Mouse (Mus musculus) fibroblast of lung, adult 2 months (primary cell): Measurements from ENCODE around the gene Acot8.

Source experiments
- DNase-seq: peaks from one replicate; pipeline ENCODE4 v3.0.0-alpha.2; 2011; ENCODE audit warnings: low read depth

The Acot8 gene

GRCm38 (mm10) chr2:164804533-164805331 is at the start of gene Acot8, which contains the start of gene Zswim3:
Gene Acot8, minus strand, starts transcription at chr2:164804882.
Gene Zswim3, plus strand, starts transcription at chr2:164805098.
- DNase-seq, result peak; percentile 91

GRCm38 (mm10) chr2:164850061-164850460 is 45.4 kb upstream of the Acot8 start:
- no peak for DNase-seq

DNA sequence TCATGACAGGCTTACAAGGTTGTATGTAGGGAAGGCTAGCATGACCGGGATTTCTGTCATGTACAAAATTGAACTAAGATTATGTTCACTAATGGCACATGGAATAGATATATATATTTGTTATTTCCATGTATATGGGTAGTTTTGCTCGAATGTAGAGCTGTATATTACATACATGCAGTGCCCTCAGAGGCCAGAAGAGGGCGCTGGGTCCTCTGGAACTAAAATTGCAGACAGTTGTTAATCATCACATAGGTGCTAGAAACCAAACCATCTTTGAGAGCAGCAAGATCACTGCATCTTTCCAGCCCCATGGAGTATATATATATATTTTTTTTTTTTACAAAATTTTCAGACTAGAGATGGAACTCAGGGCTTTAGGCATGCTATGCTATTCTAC is 41.1 kb upstream of the Acot8 start:
- DNase-seq, result no peak

GRCm38 (mm10) chr2:164835164-164835563 is 30.5 kb upstream of the Acot8 start:
- no peak for DNase-seq

- DNase-seq, result no peak
Measured at GRCm38 (mm10) chr2:164834531-164834930, 29.8 kb upstream of the Acot8 start.

- DNase-seq, result peak; percentile 87
Measured at GRCm38 (mm10) chr2:164833314-164833959, 28.8 kb upstream of the Acot8 start, which contains the start of gene Neurl2. Gene Neurl2, minus strand, starts transcription at chr2:164833456.

- DNase-seq, result peak; percentile 30
Measured at GRCm38 (mm10) chr2:164832748-164833301, 28.1 kb upstream of the Acot8 start, which contains the start of gene Ctsa. Gene Ctsa, plus strand, starts transcription at chr2:164832873.

GRCm38 (mm10) chr2:164832032-164832747 is 27.5 kb upstream of the Acot8 start:
- no peak for DNase-seq

- DNase-seq, result no peak
Measured at GRCm38 (mm10) chr2:164831029-164831428, 26.3 kb upstream of the Acot8 start.

DNA sequence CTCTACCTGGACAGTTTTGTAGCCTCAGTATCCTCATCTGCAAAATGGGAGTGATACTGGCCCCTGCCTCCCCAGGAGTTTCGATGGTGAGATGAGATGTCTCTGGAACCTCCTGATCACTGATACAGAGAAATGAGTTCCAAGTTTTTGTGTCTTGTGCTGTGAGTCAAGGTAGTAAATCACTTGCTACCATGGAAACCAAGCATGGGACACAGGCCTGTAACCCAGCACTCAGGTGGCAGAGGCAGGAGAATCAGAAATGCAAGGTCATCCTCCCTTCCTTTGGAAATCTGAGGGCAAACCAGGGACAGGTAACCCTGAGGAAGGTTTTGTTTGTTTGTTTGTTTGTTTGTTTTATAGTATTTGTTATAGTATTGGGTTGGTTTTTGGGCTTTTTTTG is 24.4 kb upstream of the Acot8 start:
- no peak for DNase-seq

DNA sequence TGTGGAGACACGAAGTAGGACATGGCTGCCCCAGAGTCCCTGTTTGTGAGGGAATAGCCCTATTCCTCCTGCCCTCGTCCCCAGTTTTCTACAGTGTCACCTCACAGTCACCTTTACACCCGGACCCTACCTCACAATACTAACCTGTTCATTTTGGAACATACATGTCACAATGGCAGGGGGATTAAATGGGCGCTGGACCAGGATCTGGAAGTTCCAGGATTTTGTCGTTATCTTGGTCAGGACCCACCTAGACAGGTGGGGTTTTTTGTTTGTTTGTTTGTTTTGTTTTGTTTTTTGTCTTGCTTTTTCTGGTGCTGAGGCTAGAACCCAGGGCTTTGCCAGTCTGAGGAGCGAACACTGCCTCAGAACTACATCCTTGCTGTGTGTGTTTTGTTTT is 23.8 kb upstream of the Acot8 start, which contains the start of gene Spata25:
Spata25 (minus strand) TSS at position 101 of the 400 bp plus-strand sequence.
- no peak for DNase-seq

DNA sequence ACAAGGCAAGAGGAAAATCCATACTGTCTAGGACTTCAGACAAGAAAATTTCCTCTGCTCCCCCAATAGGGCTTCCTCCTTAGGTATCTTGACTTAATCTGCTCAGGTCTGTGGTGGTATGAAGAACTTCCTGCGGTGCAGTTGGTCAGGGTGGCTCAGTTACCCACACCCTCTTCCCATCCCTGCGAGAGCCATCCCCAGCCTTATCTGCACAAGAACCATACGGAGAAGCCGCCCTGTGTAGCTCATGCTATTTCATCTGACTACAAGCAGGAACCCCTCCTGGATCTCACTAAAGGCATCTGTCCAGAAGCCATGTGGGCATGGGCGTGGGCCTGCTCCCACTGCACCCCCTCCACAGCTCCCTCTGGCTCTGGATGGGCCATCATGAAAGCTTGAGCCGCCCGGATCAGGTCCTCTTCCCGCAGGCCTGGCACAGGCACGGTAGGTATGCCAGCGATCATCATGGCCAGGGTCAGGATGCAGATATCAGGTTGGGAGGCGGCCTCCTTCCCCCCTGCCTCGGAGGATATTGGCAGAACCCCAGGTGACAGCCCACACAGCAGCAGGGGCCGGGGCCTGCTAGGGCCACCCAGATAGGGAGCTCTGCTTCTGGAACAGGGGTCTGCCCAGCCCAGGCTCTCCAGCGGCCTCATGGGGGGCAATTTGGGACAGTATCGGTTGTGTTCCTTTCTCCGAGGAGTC is 22.6 kb upstream of the Acot8 start:
- DNase-seq, result no peak

- no peak for DNase-seq
Measured at GRCm38 (mm10) chr2:164825521-164825920, 20.8 kb upstream of the Acot8 start.

DNA sequence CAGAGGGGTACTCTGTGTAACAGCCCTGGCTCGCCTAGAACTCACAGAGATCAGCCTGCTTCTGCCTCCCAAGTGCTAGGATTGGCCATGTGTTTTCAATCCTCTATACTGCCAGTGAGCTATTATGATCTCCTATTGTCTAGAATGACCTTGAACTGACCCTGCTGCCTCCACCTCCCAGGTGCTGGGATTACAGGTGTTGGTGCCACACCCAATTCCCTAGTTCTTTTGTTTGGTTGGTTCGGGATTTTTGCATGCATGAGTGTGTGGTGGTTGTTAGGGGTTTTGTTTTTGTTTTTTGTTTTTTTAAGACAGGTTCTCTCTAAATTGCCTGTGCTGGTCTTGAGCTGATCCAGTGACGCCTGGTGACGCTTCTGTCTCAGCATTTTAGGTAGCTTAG is 19.3 kb upstream of the Acot8 start:
- no peak for DNase-seq

GRCm38 (mm10) chr2:164823181-164823585 is 18.5 kb upstream of the Acot8 start:
- no peak for DNase-seq

- peak; percentile 97 for DNase-seq
Measured at GRCm38 (mm10) chr2:164822636-164823165, 18.0 kb upstream of the Acot8 start, which contains the start of gene Zswim1. Gene Zswim1, plus strand, starts transcription at chr2:164822686.

- DNase-seq, result no peak
Measured at GRCm38 (mm10) chr2:164821060-164821459, 16.4 kb upstream of the Acot8 start.

GRCm38 (mm10) chr2:164817703-164818102 is 13.0 kb upstream of the Acot8 start:
- DNase-seq, result no peak

DNA sequence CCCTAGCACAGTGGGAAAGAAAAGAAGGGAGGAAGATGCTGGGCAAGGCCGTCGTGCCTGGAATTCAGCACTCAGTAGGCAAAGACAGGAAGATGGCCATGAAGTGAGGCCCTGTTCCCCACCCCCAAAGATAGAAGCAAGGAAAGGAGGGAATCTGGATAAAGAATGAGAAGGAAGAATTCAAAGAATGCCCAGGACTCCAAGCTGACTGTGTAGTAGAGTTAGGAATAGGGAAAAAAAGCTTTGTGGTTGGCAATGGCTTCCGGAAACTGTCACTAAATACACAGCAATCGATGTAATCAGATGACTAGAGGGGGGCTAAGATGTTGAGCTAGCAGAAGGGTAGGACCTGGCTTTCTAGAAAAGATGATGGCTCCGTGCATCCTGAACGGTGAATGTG is 12.5 kb upstream of the Acot8 start:
- no peak for DNase-seq

DNA sequence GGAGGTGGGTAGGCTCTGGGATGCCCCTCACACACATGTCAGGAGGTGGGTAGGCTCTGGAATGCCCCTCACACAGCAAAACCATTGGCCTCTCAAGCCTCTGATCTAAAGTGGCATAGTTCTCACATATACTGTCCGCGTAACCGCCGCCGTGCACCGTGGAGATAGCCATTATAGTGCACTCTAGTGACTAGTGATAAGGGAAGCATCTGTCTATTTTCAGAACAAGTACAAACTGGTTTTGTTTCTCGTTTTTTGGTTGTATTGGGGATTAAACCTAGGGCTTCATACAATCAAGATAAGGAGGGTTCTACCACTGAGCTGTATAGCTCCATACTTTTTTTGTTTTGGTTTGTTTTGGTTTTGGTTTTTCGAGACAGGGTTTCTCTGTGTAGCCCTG is 11.1 kb upstream of the Acot8 start:
- DNase-seq, result no peak

DNA sequence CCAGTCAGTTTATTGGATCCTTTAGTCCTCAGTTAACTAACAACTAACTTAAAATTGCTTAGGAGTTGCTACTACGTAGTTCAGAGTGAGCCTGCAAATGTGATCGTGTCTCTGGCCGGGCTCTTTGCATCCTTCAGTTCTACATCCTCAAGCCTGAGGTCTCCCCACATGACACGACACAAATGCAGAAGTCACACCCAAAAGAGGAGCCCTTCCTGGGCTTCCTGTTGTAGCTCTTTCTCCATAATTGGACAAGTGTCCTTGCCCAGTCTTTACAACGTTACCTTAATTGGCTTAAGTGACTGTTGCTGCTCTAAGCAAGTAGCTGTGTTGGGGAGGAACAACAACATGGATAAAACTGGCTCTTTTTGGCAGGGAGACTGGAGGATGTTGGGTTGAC is 10.7 kb upstream of the Acot8 start:
- DNase-seq, result no peak
